Mouse (Mus musculus): ENCODE measurements around the gene Trip10.
A peak's percentile ranks its signal among the peaks of the same experiment; 100 is the strongest.
"Not testable (repeated sequence)": the region's sequence is repeated elsewhere in the genome, so short reads cannot be mapped to it uniquely, and the experiment has no call there.

Trip10 gene

DNA sequence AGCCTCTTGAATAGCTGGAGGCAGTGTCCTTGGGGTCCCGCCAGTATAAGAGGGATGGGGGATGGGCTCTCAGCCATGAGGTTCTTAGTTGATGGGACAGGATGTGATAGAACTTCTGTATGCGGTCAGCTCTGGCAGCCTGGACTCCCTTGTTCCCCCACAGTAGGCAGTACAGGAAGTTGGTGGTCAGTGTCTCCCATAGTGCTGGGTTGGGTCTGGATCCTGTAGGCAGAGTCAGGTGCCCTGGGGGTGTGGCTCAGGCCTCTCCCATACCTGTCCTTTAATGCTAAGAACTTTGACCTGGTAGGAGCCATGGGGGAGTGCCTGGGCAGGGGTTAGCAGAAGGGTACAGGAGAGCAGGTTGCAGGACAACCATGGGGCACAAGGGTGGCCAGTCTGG, 14.9 kb downstream of the Trip10 start:
- DNase-seq (ENCODE audit: low spot score) = no peak

DNA sequence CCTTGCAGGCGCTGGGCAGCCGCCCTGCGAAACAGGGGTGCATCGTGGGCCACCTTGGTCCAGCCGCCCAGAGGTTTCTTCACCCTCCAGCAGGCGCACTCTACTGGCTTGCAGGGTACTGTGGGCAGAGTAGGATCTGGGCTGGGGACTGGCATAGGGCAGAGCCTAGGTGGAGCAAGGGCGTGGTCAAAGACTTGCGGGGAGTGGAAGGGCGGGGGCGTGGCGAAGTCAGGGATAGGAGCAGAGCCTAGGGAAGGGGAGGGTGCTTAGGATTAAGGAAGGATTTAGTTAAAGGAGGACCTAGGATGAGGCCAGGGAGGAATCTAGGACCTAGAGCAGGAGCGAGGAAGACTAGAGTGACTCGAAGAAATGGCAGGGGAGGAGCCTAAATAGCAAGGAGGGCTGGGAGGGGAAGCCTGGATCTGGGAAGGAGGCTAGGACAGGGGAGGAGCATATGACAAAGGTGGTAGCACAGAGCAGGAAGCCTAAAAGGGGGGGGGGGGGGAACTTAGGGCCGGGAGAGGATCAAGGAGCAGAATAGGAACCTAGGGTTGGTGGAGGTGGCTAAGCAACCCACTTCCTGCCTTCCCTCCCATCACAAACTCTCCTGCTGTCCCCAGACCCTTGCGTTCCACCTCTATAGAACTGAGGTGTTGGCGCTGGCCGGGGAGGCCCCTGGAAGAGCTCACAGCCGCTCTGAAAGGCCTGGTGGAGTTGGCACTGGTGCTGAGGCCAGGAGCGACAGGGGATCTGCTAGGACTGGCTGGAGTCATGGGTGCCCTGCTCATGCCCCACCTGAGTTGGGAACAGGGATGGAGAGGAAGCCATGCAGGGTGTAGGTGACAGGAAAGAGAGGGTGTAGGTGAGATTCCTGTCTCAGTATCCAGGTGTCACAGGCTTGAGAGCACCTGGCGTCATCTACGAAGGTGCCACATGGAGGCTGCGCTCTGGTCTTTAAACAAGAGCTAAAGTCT, 16.0 kb downstream of the Trip10 start:
- peak; percentile 91 for DNase-seq (ENCODE audit: low spot score)

DNA sequence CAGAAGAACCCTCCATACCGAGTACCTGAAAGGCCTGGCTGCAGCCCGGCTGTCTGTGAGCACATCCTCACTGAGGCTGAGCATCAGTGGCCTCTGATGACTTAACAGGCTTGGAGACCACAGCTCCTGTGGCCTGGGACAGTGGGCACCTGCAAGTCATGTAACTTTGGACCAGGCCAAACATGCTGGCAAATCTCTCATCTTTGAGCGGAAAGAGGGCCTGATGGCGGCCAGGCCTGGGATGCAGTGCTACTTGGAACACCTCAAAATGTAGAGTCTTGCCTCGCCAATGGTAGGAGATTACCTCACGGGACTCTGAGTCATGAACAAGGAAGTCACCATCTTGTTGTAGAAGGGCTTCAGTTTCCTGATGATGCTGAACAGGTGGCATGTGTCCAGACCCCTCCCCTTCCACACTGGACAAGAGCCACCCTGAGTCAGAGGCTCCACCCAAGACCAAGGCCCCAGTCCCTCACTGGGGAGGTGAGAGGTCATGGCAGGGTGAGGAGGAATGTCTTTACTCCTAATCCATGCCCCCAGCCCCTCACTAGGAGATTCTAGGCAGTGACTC, 18.4 kb downstream of the Trip10 start:
- no peak for DNase-seq (ENCODE audit: low spot score)

DNA sequence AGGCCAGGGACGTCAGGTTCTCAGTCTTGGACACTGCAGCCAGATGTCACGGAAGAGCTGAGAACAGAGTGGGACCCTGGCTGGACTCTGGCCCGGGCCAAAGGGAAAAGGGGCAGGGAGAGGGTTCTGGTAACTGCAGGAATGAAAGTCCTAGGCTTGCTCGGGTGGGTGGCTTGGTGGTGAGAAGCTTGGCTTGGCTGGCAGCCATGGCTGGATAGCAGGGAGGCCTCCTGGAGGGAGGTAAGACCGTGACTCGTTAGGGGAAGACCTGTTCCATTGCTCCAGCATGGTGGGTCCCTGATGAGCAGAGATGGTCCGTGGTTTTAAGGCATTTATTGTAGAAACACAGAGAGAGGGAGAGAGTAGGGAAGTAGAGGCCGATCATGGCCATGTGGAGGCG, 22.0 kb downstream of the Trip10 start:
- DNase-seq (ENCODE audit: low spot score) = no peak

DNA sequence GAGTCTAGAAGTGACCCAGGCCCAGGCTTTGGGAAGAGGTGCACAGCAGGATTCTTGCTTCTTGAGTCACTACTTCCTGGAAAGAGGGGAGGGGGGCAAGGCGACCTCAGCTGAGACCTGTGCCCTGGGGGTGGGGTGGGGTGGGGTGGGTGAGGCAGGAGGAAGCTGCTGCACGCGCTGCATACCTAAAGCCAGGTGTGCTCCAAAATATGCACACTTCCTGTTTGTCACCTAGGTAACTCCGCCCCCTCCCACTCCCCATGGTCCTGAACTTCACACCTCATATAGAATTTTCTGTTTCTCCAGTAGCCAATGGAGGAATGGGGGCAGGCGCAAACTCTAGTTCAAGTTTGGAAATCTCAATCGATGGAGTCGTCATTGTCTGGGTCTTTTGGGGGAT, 24.6 kb downstream of the Trip10 start:
- DNase-seq (ENCODE audit: low spot score) = no peak

DNA sequence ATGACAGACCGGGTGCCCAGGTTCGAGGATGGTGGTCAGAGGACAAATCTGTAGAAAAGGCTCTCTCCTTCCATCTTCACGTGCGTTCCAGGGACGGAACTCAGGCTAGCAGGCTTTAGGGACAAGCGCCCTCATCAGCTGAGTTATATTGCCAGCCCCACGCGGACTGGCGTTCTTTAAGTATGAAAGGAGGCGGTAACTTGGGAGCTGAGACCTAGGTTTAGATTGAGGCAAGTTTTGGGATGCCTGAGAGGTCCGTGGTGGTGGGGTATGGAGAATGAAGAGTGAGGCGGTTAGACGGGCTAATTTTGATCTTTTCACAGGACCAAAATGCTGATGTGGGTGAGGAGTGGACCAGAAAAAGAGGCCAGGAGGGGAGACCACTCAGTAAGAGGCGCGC, 25.4 kb downstream of the Trip10 start:
- DNase-seq (ENCODE audit: low spot score) = no peak

DNA sequence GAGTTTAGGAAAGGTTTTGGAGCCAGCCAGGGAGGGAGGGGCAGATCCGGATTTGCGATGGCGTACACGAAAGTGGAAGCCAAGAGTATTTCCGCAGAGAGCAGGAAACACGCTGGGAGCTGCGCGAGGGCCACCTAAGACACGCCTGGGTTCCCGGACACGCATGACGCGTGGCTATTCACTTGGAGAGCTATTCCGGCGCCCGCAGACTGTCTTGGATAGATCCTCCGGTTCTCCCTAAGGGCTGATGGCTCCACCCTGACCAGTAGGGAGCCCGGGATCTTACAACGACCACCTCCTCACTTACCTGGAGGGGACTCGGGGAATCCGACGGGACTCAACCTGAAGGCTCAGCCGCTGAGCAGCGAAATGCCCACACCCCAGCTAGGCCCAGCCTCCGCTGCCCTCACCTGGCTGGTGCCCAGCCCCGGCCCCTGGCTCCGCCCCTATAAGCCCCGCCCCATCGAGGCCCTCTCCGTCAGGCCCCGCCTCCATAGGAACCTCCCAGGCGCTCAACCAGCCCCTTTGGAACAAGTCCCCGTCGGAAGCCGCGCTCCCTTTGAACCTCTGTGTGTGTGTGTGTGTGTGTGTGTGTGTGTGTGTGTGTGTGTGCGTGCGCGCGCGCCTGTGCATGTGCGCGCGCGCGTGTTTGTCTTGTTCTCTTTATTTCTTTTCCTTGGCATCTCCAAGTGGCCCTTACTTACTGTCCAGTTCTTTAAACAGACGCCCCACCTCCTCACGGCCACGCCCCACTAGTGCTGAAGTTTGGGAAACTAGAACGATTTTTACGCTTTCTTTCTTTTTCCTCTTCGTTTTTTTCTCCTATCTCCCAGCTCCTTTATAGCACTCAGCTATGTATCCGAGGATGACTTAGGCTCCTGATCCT, 26.1 kb downstream of the Trip10 start:
- peak; percentile 81 for DNase-seq (ENCODE audit: low spot score)

DNA sequence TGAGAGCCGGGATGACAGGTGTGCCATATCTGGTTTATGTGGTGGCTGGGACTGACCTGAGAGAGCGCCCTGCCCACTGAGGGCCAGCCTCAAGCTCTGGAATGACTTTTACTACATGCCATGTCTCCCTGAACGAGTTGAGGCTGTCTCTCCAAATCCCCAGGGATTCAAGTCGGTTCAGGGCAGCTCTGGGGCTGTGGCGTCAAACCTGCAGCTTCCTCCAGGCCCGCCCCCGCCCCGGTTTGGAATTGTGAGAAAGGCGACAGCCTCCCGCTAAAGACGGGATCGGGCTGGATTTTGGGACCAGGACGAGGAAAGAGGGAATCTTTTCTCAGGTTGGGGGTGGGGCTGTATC, 26.7 kb downstream of the Trip10 start:
- no peak for DNase-seq (ENCODE audit: low spot score)

DNA sequence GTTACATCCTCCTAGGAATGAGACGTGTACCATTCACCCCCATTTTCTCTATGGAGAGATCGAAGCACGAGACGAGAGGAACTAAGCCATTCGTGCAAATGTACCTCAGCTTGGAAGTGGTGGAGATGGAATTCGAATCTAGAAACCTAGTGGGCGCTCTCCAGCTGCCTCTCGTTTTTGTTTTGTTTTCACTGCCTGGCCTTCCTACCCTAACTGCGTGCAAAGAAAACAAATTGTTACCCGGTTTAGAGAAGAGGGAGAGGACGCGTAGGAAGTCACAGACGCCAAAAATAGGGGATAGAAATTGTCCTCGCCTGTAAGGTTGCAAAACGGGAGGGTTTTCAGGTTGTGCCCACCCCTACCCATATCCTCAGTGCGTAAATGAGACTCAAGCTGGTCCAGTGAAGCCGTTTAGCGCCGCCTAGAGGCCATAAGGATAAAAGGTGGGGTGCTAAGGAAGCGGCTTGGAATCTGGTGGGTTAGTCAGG, 27.4 kb downstream of the Trip10 start:
- no peak for DNase-seq (ENCODE audit: low spot score)

DNA sequence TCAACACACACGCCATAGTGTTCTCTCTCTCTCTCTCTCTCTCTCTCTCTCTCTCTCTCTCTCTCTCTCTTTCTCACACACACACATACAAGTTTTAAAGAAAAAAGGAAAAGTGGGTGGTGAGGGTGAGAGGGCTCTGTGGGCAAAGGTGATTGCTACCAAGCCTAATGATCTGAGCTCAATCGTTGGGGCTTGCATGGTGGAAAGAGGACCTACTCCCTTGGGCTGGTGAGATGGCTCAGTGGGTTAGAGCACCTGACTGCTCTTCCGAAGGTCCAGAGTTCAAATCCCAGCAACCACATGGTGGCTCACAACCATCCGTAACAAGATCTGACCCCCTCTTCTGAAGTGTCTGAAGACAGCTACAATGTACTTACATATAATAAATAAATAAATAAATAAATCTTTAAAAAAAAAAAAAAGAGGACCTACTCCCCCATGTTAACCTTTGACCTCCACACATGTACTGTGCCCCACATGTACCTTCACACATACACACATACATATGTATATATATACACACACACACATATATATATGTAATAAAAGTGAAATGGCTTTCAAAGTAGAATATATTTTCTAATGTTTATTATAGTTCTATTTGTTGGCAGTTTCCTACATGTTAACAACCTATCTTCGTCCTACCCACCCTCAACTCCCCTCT, 28.5 kb downstream of the Trip10 start:
- not testable (repeated sequence) for DNase-seq (ENCODE audit: low spot score)

DNA sequence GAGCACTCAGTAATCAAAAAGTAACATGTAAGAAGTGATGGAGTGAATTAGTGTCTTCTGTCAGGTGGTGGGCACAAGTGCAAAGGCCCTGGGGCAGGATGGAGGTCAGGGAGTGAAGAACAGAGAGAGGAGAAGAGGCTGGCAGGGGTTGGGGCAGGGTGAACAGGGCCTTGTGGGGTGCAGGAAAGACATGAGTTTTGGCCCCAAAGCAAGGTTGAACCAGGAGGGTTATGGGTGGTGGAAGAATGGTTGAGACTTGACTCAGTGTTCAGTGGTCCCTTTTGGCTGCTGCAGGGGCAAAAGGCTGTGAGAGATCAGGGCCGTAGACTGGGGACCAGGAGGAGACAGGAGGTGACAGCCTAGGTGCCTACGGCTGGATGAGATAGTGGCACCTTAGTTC, 29.3 kb downstream of the Trip10 start:
- no peak for DNase-seq (ENCODE audit: low spot score)

DNA sequence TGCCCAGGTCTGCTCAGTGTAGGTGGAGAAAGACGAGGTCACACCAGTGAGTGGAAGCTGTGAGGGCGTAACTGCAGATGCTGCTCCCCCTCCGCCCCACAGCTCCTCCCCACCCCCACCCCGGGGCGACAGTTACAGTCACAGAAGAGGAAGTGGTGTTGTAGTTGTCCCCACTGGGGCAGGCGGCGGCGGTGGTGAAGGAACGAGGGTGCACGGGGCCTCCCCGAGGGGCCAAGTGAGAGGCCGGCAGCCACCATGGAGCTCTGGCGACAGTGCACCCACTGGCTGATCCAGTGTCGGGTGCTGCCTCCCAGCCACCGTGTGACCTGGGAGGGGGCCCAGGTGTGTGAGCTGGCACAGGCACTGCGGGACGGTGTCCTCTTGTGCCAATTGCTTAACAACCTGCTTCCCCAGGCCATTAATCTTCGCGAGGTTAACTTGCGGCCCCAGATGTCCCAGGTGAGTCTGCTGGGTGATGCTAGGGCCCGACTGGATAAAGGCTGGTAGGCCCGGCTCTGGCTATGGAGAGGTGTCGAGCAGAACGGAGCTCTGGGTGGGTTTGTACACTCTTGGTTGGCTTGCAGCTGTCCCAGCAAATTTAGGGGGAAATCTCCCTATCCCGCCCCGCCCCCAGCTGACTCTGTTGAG, 29.8 kb downstream of the Trip10 start, which contains the start of gene Vav1:
Gene Vav1, plus strand, starts transcription at position 158 of the 648 bp plus-strand sequence.
- DNase-seq (ENCODE audit: low spot score) = no peak

DNA sequence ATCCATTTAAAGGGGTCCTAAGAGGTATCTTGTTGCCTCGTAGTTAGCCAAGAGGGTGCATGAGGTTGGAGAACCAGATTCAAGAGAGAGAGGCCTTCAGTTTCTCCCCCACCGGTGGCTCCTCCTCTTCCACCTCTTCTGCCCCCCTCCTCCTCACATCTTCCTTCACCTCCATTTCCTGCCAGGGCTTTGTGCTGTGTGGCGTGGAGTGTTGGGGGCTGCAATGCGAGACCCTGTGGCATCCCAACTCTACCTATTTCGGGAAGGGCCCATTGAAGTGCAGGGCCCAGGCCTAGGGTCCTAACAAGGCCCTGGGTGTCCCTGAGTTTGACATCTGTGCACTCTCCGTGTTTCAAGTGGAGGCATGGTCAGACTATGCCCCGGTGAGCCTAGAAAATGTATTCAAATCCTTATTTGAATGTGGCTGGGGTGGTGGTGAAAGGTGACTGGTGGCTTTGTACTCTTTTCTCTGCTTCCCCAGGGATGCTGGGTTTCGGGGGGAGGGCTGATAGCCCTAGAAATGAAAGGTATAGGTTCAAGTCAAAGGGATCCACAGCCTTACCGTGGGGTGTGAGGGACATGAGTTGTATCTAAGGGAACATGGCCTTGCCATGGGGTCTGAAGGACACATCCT, 30.5 kb downstream of the Trip10 start:
- DNase-seq (ENCODE audit: low spot score) = no peak

DNA sequence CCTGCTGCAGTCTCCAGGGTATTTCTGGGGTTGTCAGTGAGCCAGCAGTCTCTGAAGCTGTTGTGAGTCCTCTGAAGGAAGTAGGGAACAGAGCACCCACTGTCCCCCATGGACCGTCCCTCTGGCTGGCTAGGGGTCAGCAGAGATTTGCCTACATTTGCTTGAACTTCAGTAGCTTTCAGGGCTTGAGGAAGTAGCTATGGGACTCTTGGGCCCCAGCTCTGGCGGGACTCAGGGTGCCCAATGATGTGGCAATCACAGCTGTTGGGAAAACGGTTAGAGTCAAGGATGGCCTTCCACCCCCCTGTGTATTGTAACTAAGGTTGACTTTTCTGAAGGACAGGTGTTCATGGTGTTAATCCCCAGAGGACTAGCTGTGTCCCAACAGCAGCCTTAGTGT, 31.2 kb downstream of the Trip10 start:
- no peak for DNase-seq (ENCODE audit: low spot score)

DNA sequence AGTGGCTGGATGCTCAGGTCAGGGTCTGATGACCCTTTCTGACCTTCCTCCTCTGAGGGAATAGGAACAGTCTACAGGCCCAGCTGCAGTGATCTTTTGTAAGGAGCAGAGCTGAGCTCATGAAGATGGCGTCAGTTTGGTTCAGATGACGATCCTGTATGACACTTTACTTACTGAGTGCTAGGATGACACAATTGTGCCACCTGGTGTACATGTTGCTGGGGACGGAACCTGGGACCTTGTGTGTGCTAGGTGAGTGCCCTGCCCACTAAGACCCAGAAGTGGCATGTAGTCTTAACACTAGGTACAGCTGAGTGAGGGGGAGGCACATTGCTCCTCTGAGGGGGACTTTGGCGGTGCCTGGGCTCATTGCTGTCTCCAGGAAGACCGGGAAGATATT, 34.7 kb downstream of the Trip10 start:
- DNase-seq (ENCODE audit: low spot score) = no peak

DNA sequence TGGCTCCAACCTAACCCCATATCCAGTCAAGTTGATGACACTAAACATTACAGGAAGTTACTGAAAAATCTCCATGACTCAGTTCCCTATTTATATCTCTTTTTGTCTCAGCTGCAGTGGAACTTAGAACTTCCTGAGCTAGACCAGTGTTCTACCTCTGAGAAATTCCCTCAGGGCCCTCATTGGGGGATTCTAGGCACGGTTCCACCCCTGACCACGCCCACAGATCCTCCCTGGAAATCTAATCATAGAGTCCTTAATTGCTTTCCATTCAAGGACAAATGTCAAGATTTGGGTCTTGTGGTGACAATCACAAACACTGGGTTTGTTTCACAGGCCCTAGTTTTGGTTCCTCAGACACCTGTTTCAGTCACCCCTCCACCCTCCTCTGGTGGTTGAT, 35.8 kb downstream of the Trip10 start:
- DNase-seq (ENCODE audit: low spot score) = no peak

DNA sequence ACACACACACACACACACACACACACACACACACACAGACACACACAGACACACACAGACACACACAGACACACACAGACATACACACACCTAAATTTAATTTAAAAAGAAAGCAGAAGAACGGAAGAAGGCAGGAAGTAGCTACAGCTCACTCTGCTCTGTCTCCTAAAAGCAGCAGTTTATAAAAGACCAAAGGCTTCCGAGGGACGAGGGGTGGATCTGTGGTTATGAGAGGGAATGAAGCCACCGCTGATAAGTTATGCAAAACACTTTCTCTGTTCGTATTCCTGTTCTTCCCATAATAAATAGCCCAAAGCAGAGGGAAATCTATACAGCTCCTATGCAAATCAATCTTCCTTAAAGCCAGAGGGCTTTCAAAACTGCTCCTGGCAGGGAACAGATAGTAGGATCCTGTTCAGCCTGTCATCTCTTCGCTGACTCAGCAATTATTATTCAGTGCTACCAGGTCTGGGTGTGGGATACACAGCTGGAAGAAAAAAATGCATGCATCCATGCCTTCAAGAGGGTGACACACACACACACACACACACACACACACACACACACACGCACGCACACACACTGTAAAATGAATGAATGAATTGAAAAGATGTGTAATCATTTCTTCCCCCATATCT, 37.6 kb downstream of the Trip10 start:
- no peak for DNase-seq (ENCODE audit: low spot score)

DNA sequence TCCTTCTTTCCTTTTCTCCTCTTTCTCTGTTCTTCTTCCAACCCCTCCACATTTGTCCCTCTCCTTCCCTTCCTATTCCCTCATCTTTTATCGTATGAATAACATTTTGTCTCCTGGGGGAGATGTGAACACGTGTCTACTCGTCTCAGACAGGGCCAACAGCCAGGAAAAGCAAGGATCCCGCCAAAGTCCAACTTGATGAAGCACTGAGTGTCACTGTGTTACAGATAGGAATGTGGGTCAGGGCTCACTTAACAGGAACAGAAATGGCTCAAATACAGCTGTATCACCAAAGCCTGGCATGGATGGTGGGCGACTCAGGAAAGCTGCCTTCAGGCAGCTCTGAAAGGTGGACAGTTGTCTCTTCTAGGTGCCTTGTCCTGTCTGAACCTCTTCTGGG, 40.0 kb downstream of the Trip10 start:
- DNase-seq (ENCODE audit: low spot score) = no peak

DNA sequence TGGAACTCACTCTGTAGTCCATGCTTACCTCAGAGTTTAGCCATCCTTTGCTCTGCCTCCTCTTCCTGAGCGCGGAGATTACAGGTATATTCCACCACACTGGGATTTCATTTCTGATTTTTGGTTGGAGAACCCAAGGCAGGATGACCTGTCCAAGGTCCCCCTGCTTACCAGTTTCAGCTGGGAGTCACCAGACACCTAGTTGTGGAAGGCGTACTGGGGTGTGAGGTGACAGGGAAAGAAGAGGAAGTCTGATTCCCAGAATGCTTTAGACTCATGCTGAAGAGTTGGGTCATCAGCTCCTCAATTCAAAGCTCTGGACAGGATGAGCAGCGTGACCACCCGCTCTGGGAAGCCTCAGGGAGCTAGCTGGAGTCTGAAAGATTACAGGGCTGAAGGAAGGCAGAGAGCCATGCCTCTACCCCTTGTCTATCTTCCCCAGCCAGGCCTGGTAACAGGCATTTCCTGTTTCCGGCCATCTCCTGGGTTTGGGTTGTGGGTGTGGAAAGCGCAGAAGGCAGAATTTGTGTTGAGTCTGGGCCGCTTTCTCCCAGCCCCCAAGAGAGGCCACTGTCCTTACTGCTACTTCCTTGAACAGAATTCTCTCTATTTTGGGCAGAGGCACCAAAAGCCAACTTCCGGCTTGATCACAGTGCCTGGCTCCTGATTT, 40.9 kb downstream of the Trip10 start:
- DNase-seq (ENCODE audit: low spot score) = no peak

DNA sequence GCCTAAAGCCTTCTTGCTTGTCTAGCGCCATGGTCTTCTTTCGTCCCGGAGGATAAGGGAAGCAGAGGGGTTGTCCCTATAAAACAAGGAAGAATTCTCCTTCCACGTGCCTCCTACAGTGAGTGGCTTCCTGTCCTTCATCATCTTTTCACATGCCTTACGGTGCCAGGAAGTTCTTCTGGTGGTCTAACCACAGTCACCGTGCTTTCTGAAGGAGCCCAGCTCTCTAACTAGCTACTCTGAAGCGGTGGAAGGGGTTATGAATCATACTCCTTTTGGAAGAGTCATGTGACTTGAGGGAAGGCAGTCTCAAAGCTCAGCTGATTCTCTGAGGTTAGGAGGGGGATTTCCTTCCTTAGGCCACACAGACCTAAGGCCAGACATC, 41.4 kb downstream of the Trip10 start:
- no peak for DNase-seq (ENCODE audit: low spot score)

Measured in ovary, adult 18-20 months (tissue).